Mouse (Mus musculus): ENCODE measurements around the gene Srpk1. TPM values are rescaled to one million over a fixed set of nuclear protein-coding genes. Genes with fewer than 3 reads are reported as not detected.

The Srpk1 gene
- total and polyA plus RNA-seq, 3 experiments: 60.8 to 129 (median 65.9) TPM

DNA sequence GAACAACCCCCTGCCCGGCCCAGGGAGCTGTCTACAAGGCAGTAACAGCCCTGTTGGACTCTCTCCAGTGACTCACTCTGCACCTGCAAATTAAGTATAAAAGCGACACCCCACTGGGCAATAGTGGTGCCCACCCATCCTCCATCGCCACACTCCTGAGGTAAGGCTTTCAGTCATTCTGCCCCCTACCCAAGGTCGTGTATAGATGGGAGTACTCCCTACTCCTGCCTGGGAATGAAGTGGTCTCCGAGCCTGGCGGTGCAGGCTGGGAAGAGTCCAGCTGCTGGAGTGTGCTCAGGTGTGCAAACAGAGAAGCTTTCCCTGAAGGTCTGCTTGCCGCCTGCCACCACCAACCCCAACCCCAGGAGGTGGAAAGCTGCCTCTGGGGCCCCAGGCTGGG is 60.9 kb downstream of the Srpk1 start:
- no peak for DNase-seq (ENCODE audit: extremely low read depth)
- peaks cover 3% of the 10 kb centered on the region for H3K9me3 ChIP-seq (replicated peaks; ENCODE audit: low read length)
- peaks cover 25% of the 10 kb centered on the region for H3K27me3 ChIP-seq (replicated peaks)
- H3K4me3 ChIP-seq (replicated peaks in 1 of 3; ENCODE audit: low read depth in 2 of 3, low read length in 2 of 3, poor library complexity in 1 of 3): no peak overlapping the region
- in situ Hi-C loops (cut with MboI; ENCODE audit: low pct_ligation_motif_present, low pct_unique_long_range_greater_than_20kb, low sequenced_read_pairs): no loop called here
- H3K4me1 ChIP-seq (ENCODE audit: control insufficient read depth in 1 of 2, insufficient read depth in 2 of 2): peaks cover 0 to 16% of the 10 kb centered on the region in 2 experiments; a peak in 2 of 4 replicates
- no peak overlapping the region for H3K9ac ChIP-seq (ENCODE audit: insufficient read depth, low read depth)
- no peak overlapping the region for H3K27ac ChIP-seq (ENCODE audit: insufficient read depth, low read depth)
- dilution Hi-C loops (cut with MboI; ENCODE audit: extremely low pct_ligation_motif_present, extremely low pct_unique_long_range_greater_than_20kb, low sequenced_read_pairs): no loop called here
- no peaks in the 10 kb centered on the region for H3K36me3 ChIP-seq (replicated peaks in 1 of 2; ENCODE audit: control insufficient read depth in 1 of 2, insufficient read depth in 1 of 2, low read length in 1 of 2)
- no peak for TF ChIP-seq JUN (IDR thresholded peaks at IDR 0.05; ENCODE audit: insufficient read depth, low read depth, low read length)
- no peak for TF ChIP-seq NRF1 (IDR thresholded peaks at IDR 0.05; ENCODE audit: low read depth, low read length)
- no peak for TF ChIP-seq POLR2A (IDR thresholded peaks at IDR 0.05; ENCODE audit: low read depth, low read length)
- TF ChIP-seq RCOR1 (conservative IDR thresholded peaks at IDR 0.05; ENCODE audit: low read depth, low read length): no peak
- no peak for TF ChIP-seq CHD2 (IDR thresholded peaks at IDR 0.05; ENCODE audit: low read length)
- TF ChIP-seq PAX5 (IDR thresholded peaks at IDR 0.05; ENCODE audit: low read length): no peak
- H3K4me2 ChIP-seq (ENCODE audit: insufficient read depth, low read depth, poor library complexity, severe bottlenecking): no peak overlapping the region
- no peaks in the 10 kb centered on the region for H3K79me2 ChIP-seq (replicated peaks; ENCODE audit: control insufficient read depth, extremely low read depth, insufficient read depth, poor library complexity, severe bottlenecking)

- Histone ChIP-seq H3K9ac (ENCODE audit: insufficient read depth, low read depth) (no peak within 1 kb of the TSS), H3K79me2 (replicated peaks; ENCODE audit: control insufficient read depth, extremely low read depth, insufficient read depth, poor library complexity, severe bottlenecking) (no peaks in the 10 kb centered on the region), H3K4me2 (ENCODE audit: insufficient read depth, low read depth, poor library complexity, severe bottlenecking) (no peak within 1 kb of the TSS), H3K9me3 (replicated peaks; ENCODE audit: low read length) (peaks cover 3% of the 10 kb centered on the region), H3K27ac (ENCODE audit: insufficient read depth, low read depth) (no peak within 1 kb of the TSS), H3K4me1 (ENCODE audit: control insufficient read depth in 1 of 2, insufficient read depth in 2 of 2) (peaks cover 0 to 16% of the 10 kb centered on the region in 2 experiments; a peak in 2 of 4 replicates), H3K27me3 (replicated peaks) (peaks cover 25% of the 10 kb centered on the region), H3K4me3 (replicated peaks in 1 of 3; ENCODE audit: low read depth in 2 of 3, low read length in 2 of 3, poor library complexity in 1 of 3) (no peak within 1 kb of the TSS), H3K36me3 (replicated peaks in 1 of 2; ENCODE audit: control insufficient read depth in 1 of 2, insufficient read depth in 1 of 2, low read length in 1 of 2) (no peaks in the 10 kb centered on the region)
- no peak for DNase-seq (ENCODE audit: extremely low read depth)
- dilution Hi-C loops (cut with MboI; ENCODE audit: extremely low pct_ligation_motif_present, extremely low pct_unique_long_range_greater_than_20kb, low sequenced_read_pairs): no loop called here
- in situ Hi-C loops (cut with MboI; ENCODE audit: low pct_ligation_motif_present, low pct_unique_long_range_greater_than_20kb, low sequenced_read_pairs): no loop called here
- TF ChIP-seq HCFC1 (IDR thresholded peaks at IDR 0.05; ENCODE audit: low read depth, low read length): no peak
- no peak for TF ChIP-seq ZKSCAN1 (IDR thresholded peaks at IDR 0.05; ENCODE audit: borderline replicate concordance, low read depth, low read length)
- TF ChIP-seq ELF1 (IDR thresholded peaks at IDR 0.05; ENCODE audit: low read depth, low read length): no peak
- no peak for TF ChIP-seq MYC (IDR thresholded peaks at IDR 0.05; ENCODE audit: low read depth, low read length)
- TF ChIP-seq ZC3H11A (IDR thresholded peaks at IDR 0.05; ENCODE audit: low read depth, low read length): no peak
- TF ChIP-seq TBP (conservative IDR thresholded peaks at IDR 0.05; ENCODE audit: low read depth, low read length): no peak
- TF ChIP-seq POLR2AphosphoS2 (IDR thresholded peaks at IDR 0.05; ENCODE audit: low read depth, low read length): no peak
- TF ChIP-seq NRF1 (IDR thresholded peaks at IDR 0.05; ENCODE audit: low read depth, low read length): no peak
- no peak for TF ChIP-seq IRF4 (IDR thresholded peaks at IDR 0.05; ENCODE audit: low read depth, low read length)
- TF ChIP-seq JUN (IDR thresholded peaks at IDR 0.05; ENCODE audit: insufficient read depth, low read depth, low read length): no peak
- TF ChIP-seq RAD21 (IDR thresholded peaks at IDR 0.05; ENCODE audit: low read depth, low read length): no peak
- no peak for TF ChIP-seq CTCF (conservative IDR thresholded peaks at IDR 0.05 in 1 of 2, IDR thresholded peaks at IDR 0.05 in 1 of 2; ENCODE audit: low read depth in 2 of 2, low read length in 2 of 2)
Measured at GRCm38 (mm10) chr17:28560598-28560997, 61.9 kb downstream of the Srpk1 start, which contains the start of gene Clps. Gene Clps, minus strand, starts transcription at chr17:28560766.
